Mouse (Mus musculus) limb, embryonic 11.5 days (tissue): ENCODE measurements around the gene Mgat1. TPM values are rescaled to one million over a fixed set of nuclear protein-coding genes. Genes with fewer than 3 reads are reported as not detected.
A peak's percentile ranks its signal among the peaks of the same experiment; 100 is the strongest.

Experiments
- ATAC-seq: fragments of 200-750 bp; cut with Nextera tagmentation; 2 replicates; pipeline ENCODE4 v1.8.0; 2017; ENCODE audit warnings: low read depth; ENCODE audit not compliant: insufficient number of reproducible peaks, low FRiP score, low TSS enrichment
- DNase-seq: peaks from one replicate; pipeline ENCODE4 v3.0.0-alpha.2; 2015; ENCODE audit warnings: low spot score
- H3K27ac ChIP-seq: fragments of 300-500 bp; sonication (generic); replicated peaks from 2 replicates; pipeline ENCODE4 v1.5.1; 2014; ENCODE audit warnings: low read depth, mild to moderate bottlenecking, low read length
- H3K27me3 ChIP-seq: fragments of 300-500 bp; sonication (generic); 2 replicates; pipeline ENCODE4 v1.6.1; 2014; ENCODE audit warnings: mild to moderate bottlenecking, low read length, mixed read lengths; ENCODE audit not compliant: control insufficient read depth, insufficient read depth
- H3K36me3 ChIP-seq: fragments of 300-500 bp; sonication (generic); 2 replicates; pipeline ENCODE4 v1.6.1; 2014; ENCODE audit warnings: mild to moderate bottlenecking, low read length, moderate library complexity, mixed read lengths; ENCODE audit not compliant: control insufficient read depth, insufficient read depth
- H3K4me1 ChIP-seq: fragments of 300-500 bp; sonication (generic); 2 replicates; pipeline ENCODE4 v1.6.1; 2014; ENCODE audit warnings: low read length, mixed read lengths; ENCODE audit not compliant: control insufficient read depth, insufficient read depth
- H3K4me2 ChIP-seq: fragments of 300-500 bp; sonication (generic); 2 replicates; pipeline ENCODE4 v1.6.1; 2014; ENCODE audit warnings: low read depth, mild to moderate bottlenecking, moderate library complexity; ENCODE audit not compliant: severe bottlenecking
- H3K4me3 ChIP-seq: fragments of 300-500 bp; sonication (generic); 2 replicates; pipeline ENCODE4 v1.5.1; 2014; ENCODE audit warnings: low read depth, low read length
- H3K9ac ChIP-seq: fragments of 300-500 bp; sonication (generic); 2 replicates; pipeline ENCODE4 v1.6.1; 2014; ENCODE audit warnings: mild to moderate bottlenecking, low read length
- H3K9me3 ChIP-seq: fragments of 300-500 bp; sonication (generic); 2 replicates; pipeline ENCODE4 v1.6.1; 2016; ENCODE audit warnings: low read length; ENCODE audit not compliant: control insufficient read depth
- WGBS: fragments of 180-500 bp; shearing (Covaris S2); extraction: QIAGEN DNeasy Blood & Tissue Kit; methylation state at CpG from one replicate; pipeline ENCODE4 v1.1.7; 2014; 5-methylcytosine and 5-hydroxymethylcytosine counted together
- polyA plus RNA-seq: library from polyadenylated mRNA; unstranded; fragments of >200 nt; fragmentation: Nextera tagmentation; extraction: Ambion mirVana; gene quantifications from 2 replicates; pipeline ENCODE4 v1.2.1, GENCODE M21; 2014

The Mgat1 gene
- polyA plus RNA-seq, 1 experiment from 2014 or later = 41.1 TPM

DNA sequence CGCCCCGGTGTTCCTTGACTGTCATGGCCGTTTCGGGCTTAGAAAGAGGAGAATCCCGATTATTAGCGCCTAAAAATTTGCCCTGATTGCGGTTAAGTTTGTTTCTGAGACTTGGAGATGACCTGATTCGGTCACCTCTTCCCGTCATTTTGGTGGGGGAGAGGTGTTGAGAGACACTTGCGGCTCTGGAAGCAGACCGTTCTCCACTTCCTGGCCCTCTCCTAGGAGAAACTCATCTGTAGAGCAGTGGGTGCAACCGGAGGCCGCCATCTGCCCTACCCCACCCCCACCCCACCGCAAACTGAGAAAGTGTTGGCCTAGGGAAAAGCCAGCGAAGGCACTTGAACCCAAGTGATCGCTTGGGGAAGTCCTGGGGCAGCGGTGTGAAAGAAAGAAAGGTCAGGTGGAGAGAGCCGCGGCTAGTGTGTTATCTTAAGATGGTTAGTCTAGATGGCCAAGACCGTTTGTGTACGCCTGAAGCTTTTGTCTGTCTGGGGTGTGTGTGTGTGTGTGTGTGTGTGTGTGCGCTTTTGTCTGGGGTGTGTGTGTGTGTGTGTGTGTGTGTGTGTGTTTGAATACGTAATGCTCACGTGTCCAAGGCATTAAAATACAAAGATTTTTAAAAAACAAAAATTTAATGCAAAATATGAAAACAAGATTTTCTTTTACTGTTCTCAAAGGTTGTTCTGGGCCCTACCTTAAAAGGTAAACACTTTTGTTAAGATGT lies 40.1 kb upstream of the Mgat1 start:
- H3K4me2 ChIP-seq = peak overlapping the region; percentile 72
- under 1% methylated on average over 24 of the region's 24 CpGs for WGBS
- peak overlapping the region; percentile 98 for H3K9ac ChIP-seq
- H3K4me1 ChIP-seq = peaks cover 6% of the 10 kb centered on the region; the same call in 1 of the 2 replicates
- no peaks in the 10 kb centered on the region for H3K27me3 ChIP-seq
- H3K9me3 ChIP-seq = no peaks in the 10 kb centered on the region
- ATAC-seq (peak; percentile 84), DNase-seq (peak; percentile 70)
- H3K4me3 ChIP-seq = peak overlapping the region; percentile 76
- peak overlapping the region; percentile 97 for H3K27ac ChIP-seq
- no peaks in the 10 kb centered on the region for H3K36me3 ChIP-seq

- no peak overlapping the region for H3K27ac ChIP-seq
- DNase-seq (no peak), ATAC-seq (no peak)
- H3K36me3 ChIP-seq = no peaks in the 10 kb centered on the region
- 88% methylated on average over 6 of the region's 6 CpGs for WGBS
- H3K4me2 ChIP-seq = peak overlapping the region; percentile 72; the same call in 1 of the 2 replicates
- peaks cover 6% of the 10 kb centered on the region; the same call in 1 of the 2 replicates for H3K4me1 ChIP-seq
- no peaks in the 10 kb centered on the region for H3K9me3 ChIP-seq
- no peaks in the 10 kb centered on the region for H3K27me3 ChIP-seq
- no peak overlapping the region; the same call in 1 of the 2 replicates for H3K4me3 ChIP-seq
- no peak overlapping the region for H3K9ac ChIP-seq
Observed at GRCm38 (mm10) chr11:49205080-49205590, 38.9 kb upstream of the Mgat1 start.

GRCm38 (mm10) chr11:49207495-49207894 lies 36.5 kb upstream of the Mgat1 start:
- Histone ChIP-seq H3K4me2 (no peak overlapping the region), H3K36me3 (no peaks in the 10 kb centered on the region), H3K4me3 (no peak overlapping the region), H3K27me3 (no peaks in the 10 kb centered on the region), H3K27ac (no peak overlapping the region), H3K4me1 (peaks cover 6% of the 10 kb centered on the region; the same call in 1 of the 2 replicates), H3K9me3 (no peaks in the 10 kb centered on the region), H3K9ac (no peak overlapping the region)
- DNase-seq = no peak
- 97% methylated on average over 1 of the region's 1 CpGs for WGBS
- ATAC-seq = no peak

GRCm38 (mm10) chr11:49212577-49212976 lies 31.4 kb upstream of the Mgat1 start:
- H3K9ac ChIP-seq = no peak overlapping the region
- no peaks in the 10 kb centered on the region for H3K27me3 ChIP-seq
- H3K4me3 ChIP-seq = no peak overlapping the region
- no peaks in the 10 kb centered on the region for H3K4me1 ChIP-seq
- DNase-seq (no peak), ATAC-seq (no peak)
- H3K36me3 ChIP-seq = peaks cover 23% of the 10 kb centered on the region
- no peaks in the 10 kb centered on the region for H3K9me3 ChIP-seq
- H3K27ac ChIP-seq = no peak overlapping the region
- no peak overlapping the region for H3K4me2 ChIP-seq

DNA sequence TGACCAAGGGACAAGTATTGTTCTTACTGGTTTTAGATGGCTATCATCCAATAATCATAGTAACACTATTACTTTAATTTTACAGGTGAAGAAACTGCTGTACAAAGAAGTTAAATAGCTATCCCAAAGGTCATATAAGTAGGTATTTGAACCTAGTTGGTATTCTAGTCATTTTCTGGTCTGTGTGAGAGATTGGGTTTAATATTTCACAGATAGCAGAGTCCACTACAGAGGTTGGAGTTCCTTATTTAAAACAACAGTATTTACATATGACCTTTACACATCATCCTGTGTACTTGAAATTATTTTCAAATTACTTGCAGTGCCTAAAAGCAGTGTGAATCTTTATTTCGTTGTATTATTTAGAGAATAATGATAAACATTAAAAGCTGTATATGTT lies 30.5 kb upstream of the Mgat1 start:
- H3K27me3 ChIP-seq = no peaks in the 10 kb centered on the region
- no peak for ATAC-seq
- H3K4me1 ChIP-seq = no peaks in the 10 kb centered on the region
- no peak for DNase-seq
- H3K36me3 ChIP-seq = peaks cover 23% of the 10 kb centered on the region
- H3K4me3 ChIP-seq = no peak overlapping the region
- H3K4me2 ChIP-seq = no peak overlapping the region
- H3K27ac ChIP-seq = no peak overlapping the region
- H3K9ac ChIP-seq = no peak overlapping the region
- H3K9me3 ChIP-seq = no peaks in the 10 kb centered on the region
- 98% methylated on average over 1 of the region's 1 CpGs for WGBS

- ATAC-seq (no peak), DNase-seq (no peak)
- Histone ChIP-seq H3K9me3 (no peaks in the 10 kb centered on the region), H3K36me3 (peaks cover 20% of the 10 kb centered on the region), H3K4me3 (no peak overlapping the region), H3K9ac (no peak overlapping the region), H3K27me3 (no peaks in the 10 kb centered on the region), H3K4me2 (no peak overlapping the region), H3K4me1 (no peaks in the 10 kb centered on the region), H3K27ac (no peak overlapping the region)
- 88% methylated on average over 2 of the region's 2 CpGs for WGBS
Observed at GRCm38 (mm10) chr11:49219271-49219670, 24.7 kb upstream of the Mgat1 start.

DNA sequence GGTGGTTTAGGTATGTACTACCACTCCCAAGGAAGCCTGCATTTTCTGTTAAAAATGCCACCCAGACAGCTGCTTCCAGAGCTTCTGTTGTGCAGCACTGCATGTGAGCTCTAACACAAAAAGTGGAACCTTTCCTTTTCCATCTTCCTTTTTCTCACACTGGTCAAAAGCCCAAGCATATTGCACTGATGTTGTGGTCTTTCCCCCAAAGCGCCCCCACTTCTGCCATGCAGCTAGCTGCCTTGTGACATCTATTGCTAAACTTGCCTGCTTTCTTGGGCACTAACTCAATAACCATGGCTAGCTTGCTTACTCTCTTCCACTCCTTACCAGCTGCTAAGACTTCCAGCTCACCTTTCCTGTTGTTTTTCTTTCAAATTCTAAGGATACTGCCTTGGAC lies 19.5 kb upstream of the Mgat1 start:
- H3K9me3 ChIP-seq = no peaks in the 10 kb centered on the region
- no peak overlapping the region for H3K27ac ChIP-seq
- H3K36me3 ChIP-seq = no peaks in the 10 kb centered on the region
- 57% methylated on average over 1 of the region's 1 CpGs for WGBS
- no peak overlapping the region for H3K4me3 ChIP-seq
- H3K4me1 ChIP-seq = no peaks in the 10 kb centered on the region
- H3K9ac ChIP-seq = no peak overlapping the region
- no peak overlapping the region for H3K4me2 ChIP-seq
- ATAC-seq (no peak), DNase-seq (no peak)
- no peaks in the 10 kb centered on the region for H3K27me3 ChIP-seq

DNA sequence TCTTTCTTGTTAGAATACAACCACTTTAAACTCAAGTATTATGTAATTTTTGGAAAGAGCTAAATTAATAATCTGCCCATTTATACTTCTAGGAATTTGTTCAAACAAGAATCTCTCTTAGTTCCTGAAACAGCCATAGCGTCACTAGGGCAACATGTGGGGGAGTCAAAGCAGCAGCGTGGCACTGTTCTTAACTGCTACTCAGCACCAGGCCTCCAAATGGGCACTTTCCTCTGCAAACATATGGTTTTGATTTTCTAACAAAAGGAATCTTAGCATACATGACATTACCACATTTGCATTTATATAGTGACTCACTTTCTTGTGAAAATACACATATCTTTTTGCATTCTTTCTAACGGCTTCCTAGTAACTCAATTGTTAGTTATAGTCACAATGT lies 11.2 kb upstream of the Mgat1 start:
- no peak for ATAC-seq
- no peak for DNase-seq
- 55% methylated on average over 3 of the region's 3 CpGs for WGBS
- Histone ChIP-seq H3K4me3 (no peak overlapping the region), H3K4me1 (no peaks in the 10 kb centered on the region), H3K9ac (no peak overlapping the region), H3K9me3 (no peaks in the 10 kb centered on the region), H3K36me3 (no peaks in the 10 kb centered on the region), H3K27me3 (no peaks in the 10 kb centered on the region), H3K4me2 (no peak overlapping the region), H3K27ac (no peak overlapping the region)
